Mouse (Mus musculus) liver, postnatal 0 days (tissue): ENCODE measurements around the gene Pcx.

ENCODE experiments used
- CTCF ChIP-seq: sonication (generic); IDR thresholded peaks from 2 replicates; pipeline ENCODE4 v1.5.1; 2016; ENCODE audit warnings: antibody characterized with exemption, low read depth
- EP300 ChIP-seq: IDR thresholded peaks from 2 replicates; pipeline ENCODE4 v1.6.1; 2016; ENCODE audit warnings: antibody characterized with exemption, low read depth, mild to moderate bottlenecking

- TF ChIP-seq CTCF (no peak), EP300 (peak; percentile 45)
Measured at GRCm38 (mm10) chr19:4596071-4596470, 85.8 kb downstream of the Pcx start.
